Mouse (Mus musculus) myocyte (in vitro differentiated cells): ENCODE results near the gene Agr2. TPM values are rescaled to one million over a fixed set of nuclear protein-coding genes. Genes with fewer than 3 reads are reported as not detected.

Source experiments
- H3K27me3 ChIP-seq: one replicate; pipeline ENCODE4 v1.6.1; 2011; ENCODE audit not compliant: control insufficient read depth, insufficient read depth, insufficient read length
- H3K36me3 ChIP-seq: one replicate; pipeline ENCODE4 v1.6.1; 2011; ENCODE audit not compliant: control insufficient read depth, insufficient read depth
- H3K4me2 ChIP-seq: one replicate; pipeline ENCODE4 v1.6.1; 2011; ENCODE audit warnings: low read depth, control low read depth
- H3K4me3 ChIP-seq: one replicate; pipeline ENCODE4 v1.5.1; 2011; ENCODE audit warnings: mild to moderate bottlenecking, control low read depth, moderate library complexity
- H3K79me2 ChIP-seq: one replicate; pipeline ENCODE4 v1.6.1; 2011; ENCODE audit not compliant: control insufficient read depth, insufficient read depth
- H3ac ChIP-seq: one replicate; pipeline ENCODE4 v1.6.1; 2011; ENCODE audit not compliant: control insufficient read depth, insufficient read length
- CEBPB ChIP-seq: IDR thresholded peaks from 2 replicates; pipeline ENCODE4 v1.6.1; 2011; ENCODE audit warnings: mild to moderate bottlenecking, moderate library complexity; ENCODE audit not compliant: poor library complexity, insufficient read depth, severe bottlenecking
- E2F4 ChIP-seq: IDR thresholded peaks from one replicate; pipeline ENCODE4 v1.6.1; 2011; ENCODE audit warnings: mild to moderate bottlenecking, control low read depth, moderate library complexity; ENCODE audit not compliant: insufficient read depth
- MAX ChIP-seq: IDR thresholded peaks from one replicate; pipeline ENCODE4 v1.6.1; 2011; ENCODE audit warnings: low read depth, mild to moderate bottlenecking, control low read depth
- MYOD1 ChIP-seq, 3 experiments: IDR thresholded peaks; one replicate each; pipeline ENCODE4 v1.6.1; 2011; ENCODE audit warnings: control low read depth in 2 of 3, low read depth in 2 of 3, mild to moderate bottlenecking in 2 of 3, moderate library complexity in 1 of 3; ENCODE audit not compliant: insufficient read length in 2 of 3, control insufficient read depth in 1 of 3
- MYOG ChIP-seq, 3 experiments: IDR thresholded peaks; one replicate each; pipeline ENCODE4 v1.6.1; 2011; ENCODE audit warnings: control low read depth in 2 of 3, low read depth in 2 of 3, mild to moderate bottlenecking in 2 of 3; ENCODE audit not compliant: insufficient read length in 2 of 3, control insufficient read depth in 1 of 3, insufficient read depth in 1 of 3
- POLR2A ChIP-seq: IDR thresholded peaks from one replicate; pipeline ENCODE4 v1.6.1; 2011; ENCODE audit warnings: low read depth, mild to moderate bottlenecking, control low read depth, moderate library complexity; ENCODE audit not compliant: insufficient read length
- POLR2AphosphoS2 ChIP-seq: IDR thresholded peaks from one replicate; pipeline ENCODE4 v1.6.1; 2011; ENCODE audit warnings: low read depth, control low read depth; ENCODE audit not compliant: insufficient read length
- REST ChIP-seq: IDR thresholded peaks from one replicate; pipeline ENCODE4 v1.6.1; 2011; ENCODE audit warnings: mild to moderate bottlenecking, control low read depth, moderate library complexity; ENCODE audit not compliant: insufficient read depth, insufficient read length
- SRF ChIP-seq: IDR thresholded peaks from one replicate; pipeline ENCODE4 v1.6.1; 2011; ENCODE audit warnings: low read depth; ENCODE audit not compliant: control insufficient read depth, insufficient read length
- TCF12 ChIP-seq: IDR thresholded peaks from one replicate; pipeline ENCODE4 v1.6.1; 2011; ENCODE audit warnings: mild to moderate bottlenecking, control low read depth; ENCODE audit not compliant: poor library complexity, insufficient read depth, severe bottlenecking
- TCF3 ChIP-seq: IDR thresholded peaks from one replicate; pipeline ENCODE4 v1.6.1; 2011; ENCODE audit warnings: low read depth, control low read depth; ENCODE audit not compliant: insufficient read length
- USF1 ChIP-seq: IDR thresholded peaks from one replicate; pipeline ENCODE4 v1.6.1; 2011; ENCODE audit warnings: low read depth, mild to moderate bottlenecking, control low read depth, moderate library complexity
- polyA plus RNA-seq: library from polyadenylated mRNA; unstranded; fragments of >200 nt; fragmentation: generic; extraction: Trizol; gene quantifications from one replicate; pipeline ENCODE4 v1.2.1, GENCODE M21; 2012; ENCODE audit warnings: missing spikeins

The Agr2 gene
- polyA plus RNA-seq, 1 experiment = not detected

GRCm38 (mm10) chr12:36020710-36021109, 28.0 kb downstream of the Agr2 start:
- Histone ChIP-seq H3K27me3 (no peaks in the 10 kb centered on the region), H3K36me3 (no peaks in the 10 kb centered on the region), H3K79me2 (no peaks in the 10 kb centered on the region), H3ac (no peak overlapping the region), H3K4me2 (no peak overlapping the region), H3K4me3 (no peak overlapping the region)
- no peak for TF ChIP-seq TCF12
- no peak for TF ChIP-seq TCF3
- no peak for TF ChIP-seq SRF
- no peak for TF ChIP-seq REST
- no peak for TF ChIP-seq CEBPB
- no peak for TF ChIP-seq USF1
- no peak for TF ChIP-seq E2F4
- TF ChIP-seq MYOG (IDR thresholded peaks at IDR 0.05; ENCODE audit: control insufficient read depth in 1 of 3, insufficient read depth in 1 of 3, insufficient read length in 2 of 3, low read depth in 2 of 3) = no peak
- no peak for TF ChIP-seq MAX
- TF ChIP-seq POLR2A = no peak
- TF ChIP-seq POLR2AphosphoS2 = no peak
- TF ChIP-seq MYOD1 (IDR thresholded peaks at IDR 0.05; ENCODE audit: control insufficient read depth in 1 of 3, insufficient read length in 2 of 3, low read depth in 2 of 3) = no peak

DNA sequence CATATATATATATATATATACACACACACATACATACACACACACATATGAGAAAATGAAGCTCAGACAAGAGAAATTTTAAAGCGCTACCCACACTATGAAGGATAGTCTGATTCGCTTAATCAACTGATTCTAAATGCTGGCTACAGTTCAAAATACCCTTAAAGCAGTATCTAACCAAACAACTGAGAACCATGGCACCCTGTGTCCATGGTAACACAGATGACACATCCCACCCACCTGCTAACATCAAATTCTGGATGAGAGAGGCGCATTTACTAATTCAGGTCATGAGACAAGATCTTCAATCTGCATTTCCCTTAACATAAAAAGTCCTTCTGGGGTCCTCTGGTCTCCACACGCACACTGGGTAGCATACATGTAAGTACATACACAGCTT, 33.4 kb downstream of the Agr2 start:
- Histone ChIP-seq H3K4me2 (no peak overlapping the region), H3K4me3 (no peak overlapping the region), H3K27me3 (no peaks in the 10 kb centered on the region), H3ac (no peak overlapping the region), H3K36me3 (no peaks in the 10 kb centered on the region), H3K79me2 (no peaks in the 10 kb centered on the region)
- TF ChIP-seq POLR2AphosphoS2 = no peak
- no peak for TF ChIP-seq CEBPB
- TF ChIP-seq TCF3 = no peak
- TF ChIP-seq USF1 = no peak
- no peak for TF ChIP-seq REST

GRCm38 (mm10) chr12:36027171-36027570, 34.5 kb downstream of the Agr2 start:
- Histone ChIP-seq H3ac (no peak overlapping the region), H3K4me3 (no peak overlapping the region), H3K36me3 (no peaks in the 10 kb centered on the region), H3K27me3 (no peaks in the 10 kb centered on the region), H3K4me2 (no peak overlapping the region), H3K79me2 (no peaks in the 10 kb centered on the region)
- TF ChIP-seq E2F4 (no peak), POLR2A (no peak), MAX (no peak), SRF (no peak), POLR2AphosphoS2 (no peak), REST (no peak), MYOG (IDR thresholded peaks at IDR 0.05; ENCODE audit: control insufficient read depth in 1 of 3, insufficient read depth in 1 of 3, insufficient read length in 2 of 3, low read depth in 2 of 3) (no peak), USF1 (no peak), TCF12 (no peak), CEBPB (no peak), TCF3 (no peak), MYOD1 (IDR thresholded peaks at IDR 0.05; ENCODE audit: control insufficient read depth in 1 of 3, insufficient read length in 2 of 3, low read depth in 2 of 3) (no peak)

DNA sequence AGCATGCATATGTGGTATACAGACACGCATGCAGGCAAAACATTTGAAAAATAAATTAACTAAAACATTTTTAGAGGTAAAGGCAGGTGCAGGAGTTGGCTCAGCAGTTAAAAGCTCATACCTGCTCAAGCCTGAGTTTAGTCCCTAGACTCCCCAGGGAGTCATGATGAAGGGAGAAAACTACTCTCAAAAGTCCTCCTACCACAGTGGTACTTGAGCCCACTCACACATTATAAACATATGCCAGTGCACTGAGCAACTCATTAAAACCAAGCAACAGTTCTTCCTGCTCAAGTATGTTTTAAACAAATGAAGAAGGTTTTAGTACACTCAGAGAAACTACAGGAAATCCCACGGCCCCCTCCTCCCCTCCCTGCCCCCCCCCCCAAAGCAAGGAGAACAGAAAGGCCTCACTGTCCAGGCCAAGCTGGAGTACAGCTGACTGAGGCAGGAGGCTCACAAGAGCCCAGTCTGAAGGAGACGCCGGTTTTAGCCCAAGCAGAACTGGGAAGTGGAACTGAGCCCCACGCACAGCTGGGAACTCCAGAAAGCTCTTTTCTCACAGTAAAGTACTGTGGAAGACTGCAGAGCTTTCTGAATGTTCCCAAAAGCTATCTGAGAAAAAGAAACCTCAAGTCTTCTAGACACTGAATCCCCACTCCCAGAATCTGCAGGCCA, 36.4 kb downstream of the Agr2 start:
- Histone ChIP-seq H3K36me3 (no peaks in the 10 kb centered on the region), H3K79me2 (no peaks in the 10 kb centered on the region), H3K27me3 (no peaks in the 10 kb centered on the region), H3K4me2 (no peak overlapping the region), H3K4me3 (no peak overlapping the region), H3ac (no peak overlapping the region)
- TF ChIP-seq SRF (no peak), TCF3 (no peak), REST (no peak), MYOG (IDR thresholded peaks at IDR 0.05; ENCODE audit: control insufficient read depth in 1 of 3, insufficient read depth in 1 of 3, insufficient read length in 2 of 3, low read depth in 2 of 3) (no peak), MAX (no peak), POLR2AphosphoS2 (no peak), E2F4 (no peak), POLR2A (no peak), TCF12 (no peak), CEBPB (no peak), USF1 (no peak), MYOD1 (IDR thresholded peaks at IDR 0.05; ENCODE audit: control insufficient read depth in 1 of 3, insufficient read length in 2 of 3, low read depth in 2 of 3) (no peak)

- no peak overlapping the region for H3K4me3 ChIP-seq
- no peaks in the 10 kb centered on the region for H3K27me3 ChIP-seq
- H3K79me2 ChIP-seq = no peaks in the 10 kb centered on the region
- no peak overlapping the region for H3K4me2 ChIP-seq
- no peaks in the 10 kb centered on the region for H3K36me3 ChIP-seq
- TF ChIP-seq E2F4 (no peak), USF1 (no peak), POLR2AphosphoS2 (no peak), SRF (no peak), REST (no peak), TCF12 (no peak), CEBPB (no peak), POLR2A (no peak)
- no peak overlapping the region for H3ac ChIP-seq
Measured at GRCm38 (mm10) chr12:36029687-36030086, 37.0 kb downstream of the Agr2 start.
